Mouse (Mus musculus) liver, embryonic 14.5 days (tissue): ENCODE measurements at regions not wholly inside any gene's neighbourhood (a gene's known extent, or its start where the extent isn't known, plus 50 kb on each side); places are given as distances from the start of the nearest gene placed in this dataset.

ENCODE experiments used
- ATAC-seq: fragments of 200-750 bp; cut with Nextera tagmentation; 2 replicates; pipeline ENCODE4 v1.8.0; 2017; ENCODE audit warnings: moderate number of reproducible peaks, mild to moderate bottlenecking, moderate library complexity; ENCODE audit not compliant: insufficient read depth
- DNase-seq, 3 experiments: peaks; one replicate each; pipeline ENCODE4 v3.0.0-alpha.2; 2012 to 2013; ENCODE audit warnings: low read depth in 3 of 3, low spot score in 3 of 3
- H3K27ac ChIP-seq: fragments of 300-500 bp; sonication (generic); 2 replicates; pipeline ENCODE4 v1.5.1; 2014; ENCODE audit warnings: moderate library complexity, mild to moderate bottlenecking, control low read depth, inconsistent platforms
- H3K27me3 ChIP-seq: fragments of 300-500 bp; sonication (generic); 2 replicates; pipeline ENCODE4 v1.6.1; 2014; ENCODE audit warnings: mild to moderate bottlenecking, low read length, moderate library complexity; ENCODE audit not compliant: control insufficient read depth, insufficient read depth
- H3K36me3 ChIP-seq: fragments of 300-500 bp; sonication (generic); replicated peaks from 2 replicates; pipeline ENCODE4 v1.6.1; 2014; ENCODE audit warnings: low read depth; ENCODE audit not compliant: control insufficient read depth, insufficient read depth
- H3K4me1 ChIP-seq, 2 experiments: fragments of 200-500 bp in 1 of 2; fragments of 300-500 bp in 1 of 2; sonication (generic) in 1 of 2; replicated peaks; 2 replicates each; pipeline ENCODE4 v1.6.1; 2012 to 2014; ENCODE audit warnings: antibody characterized with exemption in 1 of 2, inconsistent platforms in 1 of 2, low read length in 1 of 2; ENCODE audit not compliant: control insufficient read depth in 2 of 2, insufficient read depth in 2 of 2
- H3K4me2 ChIP-seq: fragments of 300-500 bp; sonication (generic); 2 replicates; pipeline ENCODE4 v1.6.1; 2014; ENCODE audit warnings: low read depth, mild to moderate bottlenecking, control low read depth, moderate library complexity
- H3K4me3 ChIP-seq, 2 experiments: fragments of 200-500 bp in 1 of 2; fragments of 300-500 bp in 1 of 2; sonication (generic) in 1 of 2; 2 replicates each; pipeline ENCODE4 v1.5.1; 2012 to 2014; ENCODE audit warnings: low read depth in 2 of 2, low read length in 2 of 2, mild to moderate bottlenecking in 2 of 2, control low read depth in 1 of 2, inconsistent platforms in 1 of 2, moderate library complexity in 1 of 2; ENCODE audit not compliant: insufficient read depth in 1 of 2
- H3K9ac ChIP-seq: fragments of 300-500 bp; sonication (generic); replicated peaks from 2 replicates; pipeline ENCODE4 v1.6.1; 2014; ENCODE audit warnings: mild to moderate bottlenecking, control low read depth, moderate library complexity
- H3K9me3 ChIP-seq: fragments of 300-500 bp; sonication (generic); 2 replicates; pipeline ENCODE4 v1.6.1; 2016; ENCODE audit warnings: low read length, mixed read lengths; ENCODE audit not compliant: control insufficient read depth
- CTCF ChIP-seq: IDR thresholded peaks from 2 replicates; pipeline ENCODE4 v1.5.1; 2016; ENCODE audit warnings: antibody characterized with exemption, low read depth, control low read depth
- EP300 ChIP-seq: IDR thresholded peaks from 2 replicates; pipeline ENCODE4 v1.6.1; 2016; ENCODE audit warnings: antibody characterized with exemption, low read depth
- WGBS: fragments of 180-500 bp; shearing (Covaris S2); extraction: QIAGEN DNeasy Blood & Tissue Kit; methylation state at CpG from one replicate; pipeline ENCODE4 v1.1.7; 2014; ENCODE audit not compliant: insufficient replicate concordance; 5-methylcytosine and 5-hydroxymethylcytosine counted together

DNA sequence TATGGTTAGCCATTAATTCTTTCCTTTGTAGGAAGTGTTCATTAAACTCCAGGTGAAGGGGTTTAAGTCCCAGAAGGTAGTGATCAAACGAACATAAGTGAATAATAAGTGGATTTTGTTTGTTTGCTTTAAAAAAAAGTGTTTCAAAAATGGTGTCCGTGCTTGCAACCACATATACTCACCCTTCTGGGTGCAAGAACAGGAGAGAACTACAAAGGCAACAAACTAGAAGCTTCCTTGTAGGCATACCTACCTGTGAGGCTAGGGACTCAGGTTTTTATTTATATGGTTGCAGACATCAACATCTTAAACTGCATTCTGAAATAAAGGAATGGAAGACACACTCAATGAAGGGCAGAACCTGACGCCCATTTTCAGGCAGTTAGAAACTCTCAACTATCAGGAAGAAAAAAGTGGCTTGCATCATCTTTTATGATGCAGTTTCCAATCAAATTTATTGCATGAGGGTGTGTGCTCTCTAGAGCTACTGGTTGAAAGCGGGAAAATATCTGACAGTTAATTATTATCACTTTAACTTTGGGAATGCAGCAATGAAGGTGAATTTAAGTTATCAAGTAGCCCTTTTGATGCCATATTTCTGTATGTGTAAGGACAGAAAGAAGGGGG lies 117.1 kb downstream of the Csl start:
- no peaks in the 10 kb centered on the region for H3K27me3 ChIP-seq
- no peak overlapping the region for H3K27ac ChIP-seq
- no peaks in the 10 kb centered on the region for H3K9me3 ChIP-seq
- no peak overlapping the region for H3K4me3 ChIP-seq
- DNase-seq (no peak), ATAC-seq (no peak)
- H3K4me1 ChIP-seq: no peaks in the 10 kb centered on the region
- no peak overlapping the region for H3K4me2 ChIP-seq
- 45% methylated on average over 4 of the region's 4 CpGs for WGBS
- TF ChIP-seq CTCF: no peak
- no peak for TF ChIP-seq EP300
- no peaks in the 10 kb centered on the region for H3K36me3 ChIP-seq
- no peak overlapping the region for H3K9ac ChIP-seq

DNA sequence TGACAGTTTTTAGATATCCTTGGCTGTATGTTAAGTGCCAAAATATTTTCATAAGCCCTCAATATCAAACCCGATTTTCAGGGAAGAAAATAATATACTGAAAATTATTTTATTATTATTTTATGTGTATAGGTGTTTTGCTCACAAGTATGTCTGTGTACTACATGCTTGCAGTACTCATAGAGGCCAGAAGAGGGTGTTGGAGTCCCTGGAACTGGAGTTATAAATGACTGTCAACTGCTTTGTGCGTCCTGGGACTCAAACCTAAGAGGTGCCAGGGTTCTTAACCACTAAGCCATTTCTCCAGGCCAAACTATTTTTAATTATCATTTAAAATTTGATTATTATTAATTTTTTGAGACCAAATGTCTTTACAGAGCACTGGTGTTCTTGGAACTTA lies 114.5 kb downstream of the Csl start:
- WGBS: 17% methylated on average over 2 of the region's 2 CpGs
- no peak overlapping the region for H3K4me3 ChIP-seq
- DNase-seq (no peak), ATAC-seq (no peak)
- no peaks in the 10 kb centered on the region for H3K9me3 ChIP-seq
- no peaks in the 10 kb centered on the region for H3K27me3 ChIP-seq
- TF ChIP-seq EP300 (no peak), CTCF (peak; percentile 23; the same call in 1 of the 2 replicates)
- H3K36me3 ChIP-seq: no peaks in the 10 kb centered on the region
- H3K4me2 ChIP-seq: no peak overlapping the region
- H3K27ac ChIP-seq: no peak overlapping the region
- H3K4me1 ChIP-seq: no peaks in the 10 kb centered on the region
- no peak overlapping the region for H3K9ac ChIP-seq

DNA sequence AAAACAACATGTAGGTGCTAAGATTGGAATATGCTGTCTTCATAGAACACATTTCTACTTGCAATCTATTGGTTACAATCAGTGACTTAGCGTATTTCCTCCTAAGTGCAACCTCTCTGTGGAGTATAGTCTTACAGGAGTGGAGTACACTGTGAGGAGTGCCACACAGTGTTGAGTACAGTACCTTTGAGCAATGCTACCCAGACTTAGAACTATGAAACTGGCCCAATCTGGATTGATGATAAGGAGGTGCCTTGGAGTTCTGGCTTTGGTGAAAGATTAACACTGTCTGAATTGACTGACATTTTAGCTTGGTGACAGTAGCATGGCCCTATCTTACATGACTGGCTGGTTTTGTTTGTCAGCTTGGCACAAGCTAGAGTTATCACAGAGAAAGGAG lies 107.4 kb downstream of the Csl start:
- ATAC-seq (no peak), DNase-seq (no peak)
- Histone ChIP-seq H3K27ac (no peak overlapping the region), H3K27me3 (no peaks in the 10 kb centered on the region), H3K4me2 (no peak overlapping the region), H3K9me3 (no peaks in the 10 kb centered on the region), H3K4me3 (no peak overlapping the region), H3K36me3 (no peaks in the 10 kb centered on the region), H3K4me1 (no peaks in the 10 kb centered on the region), H3K9ac (no peak overlapping the region)
- 50% methylated on average over 1 of the region's 1 CpGs for WGBS
- no peak for TF ChIP-seq EP300
- no peak for TF ChIP-seq CTCF

DNA sequence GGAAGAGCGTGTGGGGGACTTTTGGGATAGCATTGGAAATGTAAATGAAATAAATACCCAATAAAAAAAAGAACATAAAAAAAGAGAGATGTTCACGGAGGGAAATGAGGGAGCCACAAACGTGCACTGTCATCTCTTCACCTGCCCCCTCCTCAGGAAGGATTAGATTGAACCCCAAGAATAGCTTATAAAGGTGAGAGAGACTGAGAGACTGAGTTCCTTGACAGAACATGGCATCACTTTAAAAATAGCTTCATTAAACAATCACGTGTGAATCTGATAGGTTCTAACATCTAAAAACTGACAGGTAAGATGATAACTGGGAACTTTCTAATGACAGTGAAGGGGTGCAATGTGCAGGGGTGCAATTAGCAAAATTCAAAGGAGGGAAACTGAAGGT lies 105.2 kb downstream of the Csl start:
- no peak for TF ChIP-seq EP300
- no peak for TF ChIP-seq CTCF
- Histone ChIP-seq H3K4me3 (no peak overlapping the region), H3K36me3 (no peaks in the 10 kb centered on the region), H3K4me2 (no peak overlapping the region), H3K27ac (no peak overlapping the region), H3K27me3 (no peaks in the 10 kb centered on the region), H3K4me1 (no peaks in the 10 kb centered on the region), H3K9ac (no peak overlapping the region), H3K9me3 (no peaks in the 10 kb centered on the region)
- DNase-seq (no peak), ATAC-seq (no peak)
- 58% methylated on average over 4 of the region's 4 CpGs for WGBS

DNA sequence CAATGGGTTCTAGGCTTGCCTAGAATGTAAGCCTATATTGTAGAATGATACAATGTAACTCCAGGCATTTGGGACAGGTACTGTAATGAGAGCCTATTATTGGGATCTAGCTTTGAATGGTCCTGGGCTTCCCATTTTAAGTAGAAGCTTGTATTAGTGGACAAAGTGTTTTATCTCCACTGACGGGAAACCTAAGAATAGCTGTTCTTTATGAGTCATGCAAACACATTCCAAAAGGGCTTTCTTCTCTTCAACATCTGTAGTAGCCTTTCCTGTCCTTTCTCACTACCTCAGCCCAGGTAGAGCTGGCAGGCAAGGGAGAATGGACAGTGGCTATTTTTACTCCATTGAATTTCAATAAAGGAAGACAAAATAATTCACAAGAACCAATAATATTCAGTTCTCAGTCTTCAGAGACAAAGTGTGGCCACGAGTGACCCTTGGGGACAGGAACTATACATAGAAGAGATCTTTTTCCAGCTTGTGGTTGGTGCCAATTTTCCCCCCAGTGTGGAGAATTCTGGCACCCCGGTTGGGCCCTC lies 82.8 kb downstream of the Csl start:
- ATAC-seq: no peak
- WGBS: 41% methylated on average over 3 of the region's 3 CpGs
- H3K27ac ChIP-seq: no peak overlapping the region
- TF ChIP-seq EP300 (no peak), CTCF (no peak)
- no peak for DNase-seq
- peaks cover 0 to 2% of the 10 kb centered on the region in 2 experiments; a peak in 1 of 4 replicates for H3K4me1 ChIP-seq
- no peaks in the 10 kb centered on the region for H3K9me3 ChIP-seq
- no peaks in the 10 kb centered on the region for H3K27me3 ChIP-seq
- H3K4me2 ChIP-seq: no peak overlapping the region
- no peak overlapping the region for H3K9ac ChIP-seq
- no peaks in the 10 kb centered on the region for H3K36me3 ChIP-seq
- no peak overlapping the region for H3K4me3 ChIP-seq
